Comparison of ENCODE assay signal across 20 mouse cellular contexts in the genomic region with DNA sequence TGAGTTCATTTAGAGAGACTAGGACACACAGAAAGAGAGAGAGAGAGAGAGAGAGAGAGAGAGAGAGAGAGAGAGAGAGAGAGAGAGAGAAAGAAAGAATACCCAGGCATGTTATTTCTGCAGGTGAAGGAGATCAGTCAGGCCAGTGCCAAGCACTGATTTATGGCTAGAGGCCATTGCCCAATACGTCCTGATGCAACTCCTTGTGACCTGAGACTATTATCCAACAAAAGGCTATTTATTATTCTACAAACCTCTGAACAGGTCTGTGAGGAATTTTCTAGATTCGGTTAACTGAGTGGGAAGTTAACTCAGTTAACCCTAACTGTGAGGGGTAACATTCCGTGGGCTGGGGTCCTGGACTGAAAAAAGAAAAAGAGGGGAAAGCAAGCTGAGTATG.
"Had no signal": no experiment of that assay in that cellular context is flagged by ENCODE, and none has a peak within 500 bp of the region (broad histone marks: within the 10 kb centered on the region; RNA-seq: fewer than 3 reads in every experiment).

No protein-coding gene starts in this region.

- H3K4me3 ChIP-seq: layer of hippocampus, adult 2 months; left cerebral cortex, adult 2 months; liver, embryonic 15.5 days; lung, embryonic 15.5 days; megakaryocyte, embryonic 14.5 days; midbrain, embryonic 12.5 days; midbrain, embryonic 15.5 days; neural tube, embryonic 13.5 days; stomach, embryonic 15.5 days had no signal

- H3K4me1 ChIP-seq: liver, embryonic 15.5 days; megakaryocyte, embryonic 14.5 days; midbrain, embryonic 12.5 days; midbrain, embryonic 15.5 days had no signal

- H3K4me2 ChIP-seq: liver, embryonic 11.5 days; liver, embryonic 15.5 days; lung, embryonic 15.5 days; midbrain, embryonic 12.5 days; midbrain, embryonic 15.5 days; neural tube, embryonic 13.5 days; stomach, embryonic 15.5 days had no signal

- H3K9ac ChIP-seq: liver, embryonic 15.5 days; lung, embryonic 15.5 days; midbrain, embryonic 12.5 days; midbrain, embryonic 15.5 days; neural tube, embryonic 13.5 days; stomach, embryonic 15.5 days had no signal

- H3K27ac ChIP-seq: kidney, postnatal 0 days; layer of hippocampus, adult 2 months; left cerebral cortex, adult 2 months; liver, embryonic 15.5 days; lung, embryonic 15.5 days; midbrain, embryonic 12.5 days; midbrain, embryonic 15.5 days; neural tube, embryonic 13.5 days; stomach, embryonic 15.5 days had no signal

- DNase-seq: kidney, postnatal 25 days; layer of hippocampus, postnatal 36 days; lung, adult 18-20 months; lung, postnatal 10 days; lung, postnatal 36 days; retina, postnatal 1 day; right cerebral cortex, postnatal 25 days; spleen, adult 18-20 months; thymus, postnatal 25 days had no signal

- H3K27me3 ChIP-seq: liver, embryonic 15.5 days; lung, embryonic 15.5 days; megakaryocyte, embryonic 14.5 days; midbrain, embryonic 12.5 days; midbrain, embryonic 15.5 days; neural tube, embryonic 13.5 days had no signal

- H3K36me3 ChIP-seq: liver, embryonic 15.5 days; lung, embryonic 15.5 days; midbrain, embryonic 12.5 days; midbrain, embryonic 15.5 days; neural tube, embryonic 13.5 days; stomach, embryonic 15.5 days had no signal

- ATAC-seq: midbrain, embryonic 15.5 days had no signal

- H3K9me3 ChIP-seq: liver, embryonic 15.5 days; lung, embryonic 15.5 days; midbrain, embryonic 12.5 days; midbrain, embryonic 15.5 days; neural tube, embryonic 13.5 days; stomach, embryonic 15.5 days had no signal
